Mouse (Mus musculus) layer of hippocampus, adult 9-11 months (tissue): Measurements from ENCODE around the gene Fbxl7.

Experiments used
- DNase-seq: peaks from one replicate; pipeline ENCODE4 v3.0.0; 2022

The Fbxl7 gene

DNA sequence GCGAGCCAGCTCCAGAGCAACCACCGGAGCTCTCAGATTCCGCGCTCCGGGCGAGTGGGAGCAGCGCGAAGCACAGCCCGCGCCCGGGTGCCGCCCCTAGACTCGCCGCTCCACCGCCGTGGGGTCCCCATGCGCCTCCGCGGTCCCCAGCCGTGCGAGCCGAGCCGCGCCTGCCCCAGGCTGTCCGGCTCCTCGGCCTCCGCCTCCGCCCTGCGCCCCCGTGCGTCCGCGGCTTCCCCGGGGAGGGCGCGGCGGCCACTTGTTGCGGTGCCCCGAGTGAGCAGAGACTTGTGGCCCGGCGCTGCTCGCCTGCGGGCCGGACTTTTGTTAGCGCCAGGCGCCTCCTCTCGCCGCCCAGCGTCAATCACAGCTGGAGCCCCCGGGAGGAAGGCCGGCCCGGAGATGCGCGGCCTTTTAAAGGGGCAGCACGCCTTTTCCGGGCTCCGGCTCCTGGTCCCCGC is at the start of gene Fbxl7:
Fbxl7 (minus strand) TSS at position 330 of the 461 bp plus-strand sequence.
- DNase-seq, result peak; percentile 46

GRCm38 (mm10) chr15:26922026-26922425 is 26.6 kb upstream of the Fbxl7 start:
- no peak for DNase-seq

GRCm38 (mm10) chr15:26913427-26913826 is 18.0 kb upstream of the Fbxl7 start:
- no peak for DNase-seq

DNA sequence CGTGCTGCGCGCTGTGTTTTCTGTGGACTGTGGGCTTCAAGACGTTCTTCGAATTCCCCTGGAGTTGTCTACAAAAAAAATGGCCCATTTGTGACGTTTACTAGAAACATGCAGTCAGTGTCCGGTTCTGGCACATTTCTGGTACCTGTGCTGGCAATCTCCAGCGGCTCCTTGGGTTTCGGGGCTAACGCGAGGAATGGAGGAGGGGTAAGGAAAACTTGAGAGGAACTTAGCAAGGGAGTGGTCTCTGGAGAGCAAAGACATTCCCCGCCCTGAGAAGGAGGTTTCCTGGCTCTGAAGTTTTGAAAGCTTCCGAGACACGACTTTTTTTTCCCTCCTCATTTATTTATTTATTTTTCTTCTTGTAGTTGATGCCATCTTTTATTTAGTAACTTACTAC is 381 bp upstream of the Fbxl7 start:
- no peak for DNase-seq

GRCm38 (mm10) chr15:26894801-26895229 is 565 bp downstream of the Fbxl7 start:
- DNase-seq, result no peak

DNA sequence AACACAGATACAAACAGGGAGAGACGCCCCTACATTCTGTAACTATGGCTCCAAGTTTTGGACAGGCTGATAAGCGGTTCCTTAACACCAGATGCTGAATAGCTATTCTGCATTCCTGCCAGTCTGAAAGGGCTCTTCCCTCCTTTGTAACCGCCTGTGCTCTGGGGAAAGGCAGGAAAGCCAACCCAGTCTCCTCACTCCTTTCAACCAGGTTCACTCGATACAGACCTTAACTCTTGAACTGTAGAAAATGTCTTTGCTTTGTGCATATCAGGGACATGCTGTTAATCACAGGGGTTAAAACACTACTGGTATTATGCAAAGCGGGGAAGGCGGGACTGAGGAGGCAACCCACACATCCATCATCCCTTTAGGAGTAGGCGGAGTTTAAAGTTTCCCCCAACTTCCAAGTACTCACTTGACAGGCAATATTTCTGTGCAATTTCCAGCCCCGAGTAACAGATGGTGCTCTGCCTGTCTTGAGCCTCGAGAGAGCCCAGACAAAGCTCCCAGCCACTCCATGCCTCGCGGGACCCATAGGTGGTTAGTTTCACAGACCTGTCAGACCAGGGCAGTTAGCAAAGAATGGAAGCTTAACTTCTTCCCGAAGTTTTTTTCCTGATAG is 1.2 kb downstream of the Fbxl7 start:
- DNase-seq, result no peak

DNA sequence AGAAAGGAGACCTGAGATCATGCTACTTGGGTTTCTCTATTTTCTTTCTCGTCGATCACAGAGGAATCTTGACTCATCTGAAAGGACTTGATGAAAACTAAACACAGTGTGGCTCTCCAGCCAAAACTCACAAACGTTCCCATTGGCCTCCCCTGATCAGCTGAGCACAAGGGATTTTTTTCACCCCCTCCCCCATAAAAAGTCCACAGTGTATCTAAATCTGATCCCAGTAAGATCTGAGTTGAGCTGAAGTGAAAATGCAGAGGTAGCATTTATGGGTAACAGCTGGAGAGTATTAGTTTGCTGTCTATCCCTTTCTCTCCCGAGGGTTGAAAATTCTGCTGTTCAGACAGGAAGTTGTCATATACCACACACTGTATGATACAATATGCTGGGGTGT is 2.2 kb downstream of the Fbxl7 start:
- no peak for DNase-seq

GRCm38 (mm10) chr15:26889971-26890370 is 5.4 kb downstream of the Fbxl7 start:
- no peak for DNase-seq

DNA sequence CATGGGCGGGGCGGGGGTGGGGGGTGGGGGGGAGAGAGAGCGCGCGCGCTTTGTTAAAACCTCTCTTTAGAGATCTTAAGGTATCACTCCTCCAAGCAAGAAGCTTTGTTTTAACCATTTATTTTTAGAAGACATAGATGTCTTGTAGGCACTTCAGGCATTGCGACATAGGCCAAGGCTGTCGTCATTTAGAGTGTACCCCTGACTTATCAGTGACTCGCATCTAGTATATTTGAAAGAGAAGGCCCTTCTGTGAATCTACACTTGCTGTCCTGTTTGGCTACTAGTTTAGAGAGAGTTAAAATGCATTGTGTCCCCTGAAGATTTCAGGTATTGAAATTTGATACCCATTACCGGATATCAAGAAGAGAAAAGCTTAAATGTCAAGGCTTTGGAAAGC is 7.2 kb downstream of the Fbxl7 start:
- DNase-seq, result no peak

- DNase-seq, result no peak
These were observed 9.4 kb downstream of the Fbxl7 start for GRCm38 (mm10) chr15:26885979-26886378.

DNA sequence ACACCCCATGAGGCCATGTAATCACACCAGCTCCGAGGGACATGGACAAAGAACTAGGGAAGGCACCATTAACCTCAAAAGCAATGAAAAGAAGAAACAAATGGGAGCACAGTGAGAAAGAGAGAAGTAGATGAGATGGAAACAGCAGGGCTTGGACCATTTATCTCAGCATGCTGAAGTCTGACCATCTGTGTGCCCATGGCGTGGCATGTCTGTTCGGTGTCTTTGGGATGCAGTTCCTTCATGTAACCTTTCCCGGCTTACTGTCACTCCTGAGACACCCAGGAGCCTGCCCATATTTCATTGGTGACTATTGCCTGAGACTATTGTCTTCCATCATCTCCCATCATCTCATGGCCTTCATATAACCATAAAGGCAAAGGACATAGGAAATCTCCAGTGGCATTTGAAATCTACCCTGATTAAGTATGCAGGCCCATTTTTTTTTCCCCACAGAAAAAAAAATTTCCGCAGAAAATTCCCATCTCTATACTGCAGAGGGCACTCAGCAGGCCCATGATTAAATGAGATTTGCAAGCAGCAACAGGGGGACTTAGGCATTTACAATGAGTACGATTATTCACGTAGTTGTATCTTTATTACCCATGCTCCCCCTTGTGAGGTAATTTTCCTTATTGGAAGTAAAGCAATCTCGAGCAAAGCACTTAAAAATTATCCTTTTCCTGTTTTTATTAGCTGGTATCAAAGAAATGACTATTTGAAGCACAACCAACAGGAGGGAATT is 15.0 kb downstream of the Fbxl7 start:
- no peak for DNase-seq

- DNase-seq, result peak; percentile 71
These were observed 19.7 kb downstream of the Fbxl7 start for GRCm38 (mm10) chr15:26875687-26876086.

DNA sequence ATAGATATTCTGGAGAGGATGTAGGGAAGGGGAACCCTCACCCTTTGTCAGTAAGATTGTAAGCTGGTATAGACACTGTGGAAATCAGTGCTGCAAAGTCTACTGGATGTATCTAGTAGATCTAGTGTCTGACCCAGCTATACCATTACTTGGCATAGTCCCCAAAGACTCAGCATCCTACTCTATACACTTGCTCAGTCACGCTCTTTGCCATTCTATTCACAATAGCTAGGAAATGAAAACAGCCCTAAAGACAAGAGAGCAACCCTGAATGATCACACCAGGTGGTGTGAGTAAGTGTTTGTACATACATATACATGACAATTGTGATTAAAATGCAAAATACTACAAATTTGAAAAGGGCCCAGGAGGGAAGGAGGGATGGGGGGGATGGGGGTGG is 23.1 kb downstream of the Fbxl7 start:
- no peak for DNase-seq

GRCm38 (mm10) chr15:26869197-26869596 is 26.2 kb downstream of the Fbxl7 start:
- DNase-seq, result no peak

GRCm38 (mm10) chr15:26867521-26867920 is 27.9 kb downstream of the Fbxl7 start:
- no peak for DNase-seq

DNA sequence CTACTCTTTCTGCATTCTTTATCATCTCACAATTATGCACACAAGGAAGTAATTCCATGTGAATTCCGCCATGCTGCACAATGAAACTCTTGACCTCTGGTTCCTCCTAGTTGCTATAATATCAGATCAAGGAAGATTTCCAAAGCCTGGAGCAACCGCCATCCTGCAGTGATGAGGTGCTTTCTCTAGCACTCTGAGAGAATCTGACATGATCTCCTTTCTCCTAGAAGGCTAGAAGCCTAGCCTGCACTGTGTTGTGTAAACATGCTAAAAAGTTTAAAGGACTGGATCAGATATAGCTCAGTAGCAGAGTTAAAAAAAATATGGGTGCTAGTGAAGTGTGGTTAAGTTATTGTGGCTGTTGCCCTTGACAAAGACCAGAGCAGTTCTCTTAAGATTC is 33.2 kb downstream of the Fbxl7 start:
- DNase-seq, result no peak

DNA sequence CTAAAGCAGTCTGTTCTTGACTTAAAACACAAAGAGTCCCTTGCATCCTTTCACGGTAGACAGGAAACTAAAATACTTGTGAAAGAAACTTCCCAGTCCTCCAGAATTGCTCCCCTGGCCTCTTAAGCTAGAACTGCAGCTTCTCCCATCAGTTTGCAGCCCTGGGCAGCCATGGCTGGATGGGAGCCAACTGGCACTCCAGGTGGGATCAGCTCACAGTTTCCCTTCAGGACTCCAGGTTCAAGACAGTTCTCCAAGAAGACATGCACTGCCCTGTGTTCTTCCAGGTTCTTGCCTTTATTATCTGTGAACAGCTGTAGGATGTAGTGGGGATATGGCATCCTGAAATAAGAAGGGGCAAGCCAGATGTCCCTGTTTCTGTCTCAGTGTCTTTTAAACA is 45.8 kb downstream of the Fbxl7 start:
- DNase-seq, result no peak

DNA sequence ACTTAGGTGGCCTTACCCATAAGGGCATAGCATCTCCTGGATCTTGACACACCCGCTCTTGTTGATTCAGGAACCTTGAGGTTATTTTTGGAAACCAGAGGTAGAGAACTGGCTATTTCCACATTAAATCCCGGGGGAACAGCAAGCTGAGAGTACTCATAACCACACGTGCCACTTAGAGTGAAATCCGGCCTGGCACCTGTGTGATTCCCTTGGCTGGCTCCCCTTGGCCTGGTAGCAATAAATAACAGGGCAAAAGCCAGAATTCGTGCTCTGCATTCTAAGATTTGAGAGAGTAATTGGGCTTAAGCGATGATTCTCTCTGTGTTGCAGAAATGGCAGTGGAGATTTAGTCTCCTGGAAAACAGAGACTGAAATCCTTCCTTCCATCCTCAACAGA is 53.2 kb downstream of the Fbxl7 start:
- DNase-seq, result no peak

GRCm38 (mm10) chr15:26838386-26838785 is 57.0 kb downstream of the Fbxl7 start:
- DNase-seq, result peak; percentile 47

- no peak for DNase-seq
These were observed 58.2 kb downstream of the Fbxl7 start for GRCm38 (mm10) chr15:26837200-26837599.

- no peak for DNase-seq
These were observed 61.0 kb downstream of the Fbxl7 start for GRCm38 (mm10) chr15:26834415-26834814.

GRCm38 (mm10) chr15:26831141-26831540 is 64.2 kb downstream of the Fbxl7 start:
- DNase-seq, result no peak

DNA sequence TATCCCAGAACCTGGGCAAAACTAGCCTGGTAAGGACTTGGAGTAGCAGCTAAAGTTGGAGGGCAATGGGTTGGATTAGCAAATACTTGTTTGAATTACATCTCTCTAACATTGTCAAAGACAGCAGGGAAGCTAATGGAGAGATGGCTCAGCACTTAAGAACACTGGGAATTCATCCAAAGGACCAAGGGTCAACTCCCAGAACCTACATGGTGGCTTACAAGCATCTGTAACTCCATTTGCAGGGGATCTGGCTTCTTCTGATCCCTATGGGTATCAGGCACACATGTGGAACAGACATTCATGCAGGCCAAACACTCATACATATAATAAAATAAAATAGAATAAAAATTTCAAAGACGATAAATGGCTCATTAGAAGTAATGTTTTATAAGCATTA is 78.4 kb downstream of the Fbxl7 start:
- DNase-seq, result no peak

DNA sequence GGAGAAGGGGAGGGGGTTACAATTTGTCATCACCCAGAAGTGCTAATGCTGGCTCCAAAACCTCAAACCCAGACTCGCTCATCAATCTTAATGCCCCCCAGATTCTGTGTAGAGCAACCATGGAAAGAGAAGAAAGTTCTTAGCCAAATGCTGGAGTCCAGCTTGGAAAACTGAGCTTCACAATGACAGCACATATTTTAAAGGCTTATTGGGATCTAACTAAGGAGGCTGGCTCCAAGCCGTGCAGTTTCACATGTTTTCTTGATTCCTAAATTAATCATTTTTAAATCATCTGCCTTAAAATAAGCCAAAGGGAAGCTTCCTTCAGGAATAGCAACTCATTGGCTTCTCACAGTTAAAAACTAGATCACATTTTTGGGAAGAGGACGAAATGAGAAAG is 82.5 kb downstream of the Fbxl7 start:
- no peak for DNase-seq

- DNase-seq, result no peak
These were observed 85.8 kb downstream of the Fbxl7 start for GRCm38 (mm10) chr15:26809569-26809968.
